Mouse (Mus musculus): ENCODE measurements around the gene Efcab8.
A peak's percentile ranks its signal among the peaks of the same experiment; 100 is the strongest.

Gene Efcab8

GRCm38 (mm10) chr2:153779394-153779981 lies at the start of gene Efcab8:
TSS of gene Efcab8 (plus strand) at chr2:153779931.
- no peak for DNase-seq (ENCODE audit: low read depth)

GRCm38 (mm10) chr2:153734033-153734432 lies 45.7 kb upstream of the Efcab8 start:
- no peak for DNase-seq (ENCODE audit: low read depth)

GRCm38 (mm10) chr2:153740500-153741436 lies 39.0 kb upstream of the Efcab8 start, which contains the start of gene Mapre1:
TSS of gene Mapre1 (plus strand) at chr2:153741274.
- DNase-seq (ENCODE audit: low read depth) = peak; percentile 99

GRCm38 (mm10) chr2:153741437-153742065 lies 38.2 kb upstream of the Efcab8 start:
- peak; percentile 72 for DNase-seq (ENCODE audit: low read depth)

GRCm38 (mm10) chr2:153747994-153748393 lies 31.7 kb upstream of the Efcab8 start:
- DNase-seq (ENCODE audit: low read depth) = no peak

- no peak for DNase-seq (ENCODE audit: low read depth)
Observed at GRCm38 (mm10) chr2:153750363-153750762, 29.4 kb upstream of the Efcab8 start.

- DNase-seq (ENCODE audit: low read depth) = no peak
Observed at GRCm38 (mm10) chr2:153762121-153762520, 17.6 kb upstream of the Efcab8 start.

- no peak for DNase-seq (ENCODE audit: low read depth)
Observed at GRCm38 (mm10) chr2:153767484-153767883, 12.2 kb upstream of the Efcab8 start.

GRCm38 (mm10) chr2:153768881-153769280 lies 10.8 kb upstream of the Efcab8 start:
- no peak for DNase-seq (ENCODE audit: low read depth)

GRCm38 (mm10) chr2:153772950-153773349 lies 6.8 kb upstream of the Efcab8 start:
- no peak for DNase-seq (ENCODE audit: low read depth)

GRCm38 (mm10) chr2:153775472-153775871 lies 4.3 kb upstream of the Efcab8 start:
- DNase-seq (ENCODE audit: low read depth) = no peak

- DNase-seq (ENCODE audit: low read depth) = no peak
Observed at GRCm38 (mm10) chr2:153778638-153779362, 931 bp upstream of the Efcab8 start.

GRCm38 (mm10) chr2:153781181-153781580 lies 1.4 kb downstream of the Efcab8 start:
- DNase-seq (ENCODE audit: low read depth) = no peak

GRCm38 (mm10) chr2:153784668-153785067 lies 4.9 kb downstream of the Efcab8 start:
- peak; percentile 34 for DNase-seq (ENCODE audit: low read depth)

GRCm38 (mm10) chr2:153793366-153793765 lies 13.6 kb downstream of the Efcab8 start:
- DNase-seq (ENCODE audit: low read depth) = no peak

- peak; percentile 46 for DNase-seq (ENCODE audit: low read depth)
Observed at GRCm38 (mm10) chr2:153795090-153795489, 15.4 kb downstream of the Efcab8 start.

- DNase-seq (ENCODE audit: low read depth) = peak; percentile 68
Observed at GRCm38 (mm10) chr2:153807464-153807863, 27.7 kb downstream of the Efcab8 start.

GRCm38 (mm10) chr2:153808146-153808545 lies 28.4 kb downstream of the Efcab8 start:
- DNase-seq (ENCODE audit: low read depth) = no peak

- no peak for DNase-seq (ENCODE audit: low read depth)
Observed at GRCm38 (mm10) chr2:153808841-153809240, 29.1 kb downstream of the Efcab8 start.

GRCm38 (mm10) chr2:153809921-153810320 lies 30.2 kb downstream of the Efcab8 start:
- DNase-seq (ENCODE audit: low read depth) = no peak

- no peak for DNase-seq (ENCODE audit: low read depth)
Observed at GRCm38 (mm10) chr2:153822005-153822543, 42.3 kb downstream of the Efcab8 start.

- DNase-seq (ENCODE audit: low read depth) = no peak
Observed at GRCm38 (mm10) chr2:153824593-153824992, 44.9 kb downstream of the Efcab8 start.
